Mouse (Mus musculus): ENCODE results near the gene Zfp248. TPM values are rescaled to one million over a fixed set of nuclear protein-coding genes. Genes with fewer than 3 reads are reported as not detected.

Gene Zfp248
- polyA plus RNA-seq, 1 experiment from 2014 or later = 10.6 TPM

- H3K4me1 ChIP-seq (ENCODE audit: control insufficient read depth, insufficient read depth, low read length) = no peaks in the 10 kb centered on the region
- no peak overlapping the region for H3K27ac ChIP-seq (ENCODE audit: low read length)
- H3K9me3 ChIP-seq (ENCODE audit: control insufficient read depth, low read depth, low read length) = no peaks in the 10 kb centered on the region
- H3K27me3 ChIP-seq (ENCODE audit: control insufficient read depth, insufficient read depth, low read length) = no peaks in the 10 kb centered on the region
- no peak overlapping the region for H3K9ac ChIP-seq (replicated peaks; ENCODE audit: low read depth, low read length)
- H3K4me3 ChIP-seq (ENCODE audit: low read depth, low read length) = no peak overlapping the region
- WGBS = 90% methylated on average over 3 of the region's 3 CpGs
- no peak overlapping the region for H3K4me2 ChIP-seq (replicated peaks; ENCODE audit: low read depth, low read length)
- ATAC-seq (ENCODE audit: insufficient number of reproducible peaks, insufficient read depth, low FRiP score, low read depth) = no peak
- peaks cover 30% of the 10 kb centered on the region for H3K36me3 ChIP-seq (ENCODE audit: control insufficient read depth, insufficient read depth, low read length)
Observed at GRCm38 (mm10) chr6:118385962-118386361, 69.4 kb downstream of the Zfp248 start.

DNA sequence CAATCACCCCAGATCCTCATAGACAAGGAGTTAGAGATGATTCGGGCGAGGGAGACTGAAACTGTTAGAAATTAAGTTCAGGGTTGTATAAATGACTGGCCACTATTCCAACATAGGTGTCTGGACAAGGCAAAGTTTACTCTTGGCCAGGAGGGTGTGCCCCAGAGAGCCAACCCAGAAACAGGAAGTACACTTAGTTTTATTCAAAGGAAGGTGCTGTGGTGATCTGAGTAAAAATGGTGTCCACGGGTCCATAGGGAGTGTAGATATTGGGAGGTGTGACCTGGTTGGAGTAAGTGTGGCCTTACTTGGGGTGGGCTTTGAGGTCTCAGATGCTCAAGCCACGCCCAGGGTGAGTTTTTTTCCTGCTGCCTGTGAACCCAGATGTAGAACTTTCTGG lies 74.1 kb downstream of the Zfp248 start:
- no peak overlapping the region for H3K4me2 ChIP-seq (replicated peaks; ENCODE audit: low read depth, low read length)
- no peak overlapping the region for H3K4me3 ChIP-seq (ENCODE audit: low read depth, low read length)
- WGBS = 81% methylated on average over 4 of the region's 4 CpGs
- no peaks in the 10 kb centered on the region for H3K9me3 ChIP-seq (ENCODE audit: control insufficient read depth, low read depth, low read length)
- no peak overlapping the region for H3K27ac ChIP-seq (ENCODE audit: low read length)
- no peaks in the 10 kb centered on the region for H3K27me3 ChIP-seq (ENCODE audit: control insufficient read depth, insufficient read depth, low read length)
- no peak for ATAC-seq (ENCODE audit: insufficient number of reproducible peaks, insufficient read depth, low FRiP score, low read depth)
- H3K4me1 ChIP-seq (ENCODE audit: control insufficient read depth, insufficient read depth, low read length) = no peaks in the 10 kb centered on the region
- H3K9ac ChIP-seq (replicated peaks; ENCODE audit: low read depth, low read length) = no peak overlapping the region
- H3K36me3 ChIP-seq (ENCODE audit: control insufficient read depth, insufficient read depth, low read length) = peaks cover 14% of the 10 kb centered on the region

DNA sequence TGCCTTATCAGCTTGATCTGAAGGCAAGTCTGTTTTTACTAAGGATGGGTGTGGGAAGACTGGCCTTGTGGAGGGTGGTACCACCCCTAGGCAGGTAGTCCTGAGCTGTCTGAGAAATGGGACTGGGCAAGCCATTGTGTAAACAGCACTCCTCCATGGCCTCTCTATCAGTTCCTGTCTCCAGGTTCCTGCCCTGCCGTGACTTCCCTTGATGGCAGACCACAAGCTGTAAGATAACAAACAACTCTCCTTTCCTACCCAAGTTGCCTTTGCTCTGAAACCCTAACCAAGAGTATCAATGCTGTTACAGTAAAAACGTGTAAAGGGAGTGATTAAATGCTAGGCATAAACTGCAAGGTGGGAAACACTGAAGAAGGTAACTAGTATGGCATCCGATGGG lies 74.7 kb downstream of the Zfp248 start:
- WGBS = 51% methylated on average over 3 of the region's 3 CpGs
- Histone ChIP-seq H3K36me3 (ENCODE audit: control insufficient read depth, insufficient read depth, low read length) (peaks cover 14% of the 10 kb centered on the region), H3K27me3 (ENCODE audit: control insufficient read depth, insufficient read depth, low read length) (no peaks in the 10 kb centered on the region), H3K4me1 (ENCODE audit: control insufficient read depth, insufficient read depth, low read length) (no peaks in the 10 kb centered on the region), H3K27ac (ENCODE audit: low read length) (no peak overlapping the region), H3K9me3 (ENCODE audit: control insufficient read depth, low read depth, low read length) (no peaks in the 10 kb centered on the region), H3K4me2 (replicated peaks; ENCODE audit: low read depth, low read length) (no peak overlapping the region), H3K9ac (replicated peaks; ENCODE audit: low read depth, low read length) (no peak overlapping the region), H3K4me3 (ENCODE audit: low read depth, low read length) (no peak overlapping the region)
- ATAC-seq (ENCODE audit: insufficient number of reproducible peaks, insufficient read depth, low FRiP score, low read depth) = no peak

- ATAC-seq (ENCODE audit: insufficient number of reproducible peaks, insufficient read depth, low FRiP score, low read depth) = no peak
- Histone ChIP-seq H3K36me3 (ENCODE audit: control insufficient read depth, insufficient read depth, low read length) (peaks cover 14% of the 10 kb centered on the region), H3K27me3 (ENCODE audit: control insufficient read depth, insufficient read depth, low read length) (no peaks in the 10 kb centered on the region), H3K27ac (ENCODE audit: low read length) (no peak overlapping the region), H3K9me3 (ENCODE audit: control insufficient read depth, low read depth, low read length) (no peaks in the 10 kb centered on the region), H3K4me1 (ENCODE audit: control insufficient read depth, insufficient read depth, low read length) (no peaks in the 10 kb centered on the region), H3K4me2 (replicated peaks; ENCODE audit: low read depth, low read length) (no peak overlapping the region), H3K9ac (replicated peaks; ENCODE audit: low read depth, low read length) (no peak overlapping the region), H3K4me3 (ENCODE audit: low read depth, low read length) (no peak overlapping the region)
- WGBS = 32% methylated on average over 20 of the region's 20 CpGs
Observed at GRCm38 (mm10) chr6:118379451-118380167, 75.7 kb downstream of the Zfp248 start.

DNA sequence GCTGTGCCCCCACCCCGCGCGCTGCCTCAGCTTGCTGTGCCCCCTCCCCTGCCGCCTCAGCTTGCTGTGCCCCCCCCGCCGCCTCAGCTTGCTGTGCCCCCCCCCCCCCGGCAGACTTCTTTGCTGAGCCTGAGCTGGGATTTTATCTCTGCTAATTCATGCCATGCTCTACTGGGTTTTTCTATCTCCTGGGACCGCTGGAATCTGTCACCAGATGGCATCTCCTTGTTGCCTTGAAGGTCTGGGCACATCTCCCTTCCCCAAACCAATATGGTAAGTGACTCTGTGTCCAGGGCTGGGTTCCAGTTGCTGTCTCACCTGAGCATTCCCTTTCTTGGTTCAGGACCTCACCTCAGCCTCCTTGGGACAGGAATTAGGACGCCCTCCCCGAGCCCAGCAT lies 77.7 kb downstream of the Zfp248 start:
- Histone ChIP-seq H3K27me3 (ENCODE audit: control insufficient read depth, insufficient read depth, low read length) (no peaks in the 10 kb centered on the region), H3K9me3 (ENCODE audit: control insufficient read depth, low read depth, low read length) (no peaks in the 10 kb centered on the region), H3K27ac (ENCODE audit: low read length) (no peak overlapping the region), H3K4me1 (ENCODE audit: control insufficient read depth, insufficient read depth, low read length) (no peaks in the 10 kb centered on the region), H3K36me3 (ENCODE audit: control insufficient read depth, insufficient read depth, low read length) (no peaks in the 10 kb centered on the region), H3K4me3 (ENCODE audit: low read depth, low read length) (no peak overlapping the region), H3K9ac (replicated peaks; ENCODE audit: low read depth, low read length) (no peak overlapping the region), H3K4me2 (replicated peaks; ENCODE audit: low read depth, low read length) (no peak overlapping the region)
- 52% methylated on average over 10 of the region's 10 CpGs for WGBS
- ATAC-seq (ENCODE audit: insufficient number of reproducible peaks, insufficient read depth, low FRiP score, low read depth) = no peak

Small RNAs within 50 kb of the gene (microRNA-seq; reads per million reads assigned to microRNA genes)
- not detected for gene Gm25953

Other genes starting within 250 kb of the Zfp248 start
- 30.4 and 34.0 TPM in 2 replicates for gene Bms1, start 36.1 kb downstream of the Zfp248 start, polyA plus RNA-seq (2014; fragmentation: Nextera tagmentation; extraction: Ambion mirVana)
- gene Zfp9, start 23.8 kb upstream of the Zfp248 start, polyA plus RNA-seq (2014; fragmentation: Nextera tagmentation; extraction: Ambion mirVana) = 12.2 and 12.4 TPM in 2 replicates
- 14.4 and 14.5 TPM in 2 replicates for gene Ankrd26, start 106.7 kb upstream of the Zfp248 start, polyA plus RNA-seq (2014; fragmentation: Nextera tagmentation; extraction: Ambion mirVana)